Mouse (Mus musculus): ENCODE data around the gene Bnc2. TPM values are rescaled to one million over a fixed set of nuclear protein-coding genes. Genes with fewer than 3 reads are reported as not detected.

Bnc2 gene
- polyA plus RNA-seq, 1 experiment = not detected

DNA sequence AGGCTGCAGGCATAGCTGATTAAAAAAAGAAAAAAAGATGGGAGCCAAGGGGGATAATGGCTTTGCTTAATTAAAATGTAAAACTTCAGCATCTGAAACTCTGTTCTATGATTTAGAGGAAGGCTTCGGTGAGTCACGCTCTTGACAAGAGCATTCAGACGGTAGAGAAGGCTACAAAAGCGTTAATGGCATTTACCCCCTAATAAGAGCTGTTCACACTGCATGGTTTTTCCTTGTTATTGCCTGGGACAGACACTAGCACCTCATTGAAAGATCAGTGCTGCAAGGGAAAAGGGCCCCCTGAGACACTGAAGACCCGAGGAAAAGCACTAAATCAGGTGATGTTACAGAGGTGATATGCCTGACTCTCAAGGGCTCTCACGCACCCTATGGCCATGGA is 295.8 kb downstream of the Bnc2 start:
- no peaks in the 10 kb centered on the region for H3K4me1 ChIP-seq (ENCODE audit: control insufficient read depth, insufficient read depth, low read length)
- no peak overlapping the region for H3K4me3 ChIP-seq (ENCODE audit: insufficient read depth, low read length)
- no peak overlapping the region for H3K27ac ChIP-seq (ENCODE audit: insufficient read depth, low read depth, low read length)
- no peak for TF ChIP-seq CTCF (IDR thresholded peaks at IDR 0.05; ENCODE audit: low read depth, low read length)
- no peak for TF ChIP-seq POLR2A (IDR thresholded peaks at IDR 0.05; ENCODE audit: borderline replicate concordance, low read depth, low read length)

DNA sequence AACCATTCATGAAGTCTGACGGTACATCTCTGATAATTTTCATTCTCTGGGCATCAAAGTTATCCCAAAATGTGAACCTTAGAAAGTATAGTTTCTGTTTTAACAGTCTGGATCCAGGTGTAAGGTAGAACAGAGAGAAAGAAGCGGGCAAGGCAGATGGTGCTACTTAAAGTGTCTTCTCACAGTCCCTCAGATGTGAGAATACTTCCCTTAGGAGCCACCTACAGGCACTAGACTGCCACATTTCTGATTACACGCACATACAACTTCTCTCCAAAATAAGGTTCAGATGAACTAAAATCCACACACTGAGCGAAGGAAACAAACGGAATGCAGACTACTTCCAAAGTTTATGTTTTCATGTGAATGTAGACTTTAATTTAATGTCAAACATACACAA is 297.6 kb downstream of the Bnc2 start:
- Histone ChIP-seq H3K4me1 (ENCODE audit: control insufficient read depth, insufficient read depth, low read length) (no peaks in the 10 kb centered on the region), H3K27ac (ENCODE audit: insufficient read depth, low read depth, low read length) (no peak overlapping the region), H3K4me3 (ENCODE audit: insufficient read depth, low read length) (no peak overlapping the region)
- TF ChIP-seq POLR2A (IDR thresholded peaks at IDR 0.05; ENCODE audit: borderline replicate concordance, low read depth, low read length) = no peak
- TF ChIP-seq CTCF (IDR thresholded peaks at IDR 0.05; ENCODE audit: low read depth, low read length) = no peak

DNA sequence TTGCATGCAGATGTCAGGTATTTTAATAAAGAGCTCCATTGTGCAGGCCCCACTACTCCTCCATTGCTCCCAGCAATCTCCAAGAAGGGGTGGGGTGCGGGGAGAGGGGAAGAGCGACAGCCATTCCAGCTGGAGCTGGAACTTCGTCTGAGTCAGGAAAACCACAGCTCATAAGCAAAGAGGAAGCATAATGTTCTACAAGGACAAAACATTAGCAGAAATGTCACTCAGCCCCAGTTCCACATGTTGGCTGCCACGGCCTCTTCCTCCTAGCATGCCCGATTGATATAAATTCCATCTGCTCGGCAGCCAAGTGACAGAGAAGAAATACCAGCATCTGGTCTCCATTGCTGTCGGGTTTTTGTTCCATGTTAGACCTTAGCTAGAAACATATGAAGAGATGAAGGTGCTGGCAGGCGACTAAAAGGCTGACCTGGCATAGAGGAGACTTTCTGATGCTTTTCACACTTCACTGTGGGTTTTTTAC is 312.7 kb downstream of the Bnc2 start:
- Histone ChIP-seq H3K27ac (ENCODE audit: insufficient read depth, low read depth, low read length) (no peak overlapping the region), H3K4me3 (ENCODE audit: insufficient read depth, low read length) (no peak overlapping the region), H3K4me1 (ENCODE audit: control insufficient read depth, insufficient read depth, low read length) (no peaks in the 10 kb centered on the region)
- TF ChIP-seq CTCF (IDR thresholded peaks at IDR 0.05; ENCODE audit: low read depth, low read length) = no peak
- no peak for TF ChIP-seq POLR2A (IDR thresholded peaks at IDR 0.05; ENCODE audit: borderline replicate concordance, low read depth, low read length)

GRCm38 (mm10) chr4:84361165-84361564 is 313.9 kb downstream of the Bnc2 start:
- no peak overlapping the region for H3K4me3 ChIP-seq (ENCODE audit: insufficient read depth, low read length)
- no peak overlapping the region for H3K27ac ChIP-seq (ENCODE audit: insufficient read depth, low read depth, low read length)
- H3K4me1 ChIP-seq (ENCODE audit: control insufficient read depth, insufficient read depth, low read length) = no peaks in the 10 kb centered on the region
- no peak for TF ChIP-seq POLR2A (IDR thresholded peaks at IDR 0.05; ENCODE audit: borderline replicate concordance, low read depth, low read length)
- no peak for TF ChIP-seq CTCF (IDR thresholded peaks at IDR 0.05; ENCODE audit: low read depth, low read length)

- no peaks in the 10 kb centered on the region for H3K4me1 ChIP-seq (ENCODE audit: control insufficient read depth, insufficient read depth, low read length)
- TF ChIP-seq POLR2A (IDR thresholded peaks at IDR 0.05; ENCODE audit: borderline replicate concordance, low read depth, low read length) (no peak), CTCF (IDR thresholded peaks at IDR 0.05; ENCODE audit: low read depth, low read length) (no peak)
- H3K4me3 ChIP-seq (ENCODE audit: insufficient read depth, low read length) = no peak overlapping the region
- no peak overlapping the region for H3K27ac ChIP-seq (ENCODE audit: insufficient read depth, low read depth, low read length)
These were observed 315.1 kb downstream of the Bnc2 start for GRCm38 (mm10) chr4:84359996-84360395.

DNA sequence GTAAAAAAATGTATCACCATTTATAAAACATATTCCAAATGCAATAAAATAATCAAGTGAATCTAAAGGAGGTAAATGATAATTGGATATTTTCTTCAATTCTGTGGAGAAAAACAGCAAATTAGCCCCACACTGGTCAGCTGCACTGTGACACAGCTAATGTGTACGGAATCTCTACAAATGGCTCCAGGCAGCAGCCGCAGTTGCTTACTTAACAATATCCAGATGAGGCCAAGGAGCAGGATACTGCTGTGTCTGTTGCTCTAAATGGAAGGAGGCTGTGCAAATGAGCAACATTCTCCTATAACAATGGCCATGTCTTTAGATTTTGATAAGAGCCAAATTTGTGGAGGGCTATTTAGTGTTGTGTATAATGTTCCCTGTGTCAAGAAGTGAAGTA is 316.9 kb downstream of the Bnc2 start:
- no peak for TF ChIP-seq POLR2A (IDR thresholded peaks at IDR 0.05; ENCODE audit: borderline replicate concordance, low read depth, low read length)
- TF ChIP-seq CTCF (IDR thresholded peaks at IDR 0.05; ENCODE audit: low read depth, low read length) = no peak
- H3K4me1 ChIP-seq (ENCODE audit: control insufficient read depth, insufficient read depth, low read length) = no peaks in the 10 kb centered on the region
- no peak overlapping the region for H3K4me3 ChIP-seq (ENCODE audit: insufficient read depth, low read length)
- H3K27ac ChIP-seq (ENCODE audit: insufficient read depth, low read depth, low read length) = no peak overlapping the region

DNA sequence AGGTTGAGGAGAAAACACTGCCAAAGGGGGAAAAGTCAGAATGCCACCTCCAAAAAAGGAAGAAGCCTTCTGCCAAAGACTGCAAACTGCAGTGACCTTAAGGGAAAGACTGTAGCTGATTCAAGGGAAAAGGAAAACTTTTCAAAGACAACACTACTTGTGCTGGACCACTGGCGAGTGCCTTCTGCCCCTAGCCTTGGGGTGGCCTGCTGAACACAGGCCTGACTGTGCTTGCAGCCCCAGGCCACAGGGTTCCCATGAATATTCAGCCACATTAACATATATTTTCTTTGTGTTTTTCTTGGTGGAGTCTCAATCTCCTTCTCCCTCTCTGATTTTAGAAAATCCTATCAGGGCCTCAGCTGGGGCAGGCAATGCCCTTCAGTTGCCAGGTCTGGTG is 317.7 kb downstream of the Bnc2 start:
- Histone ChIP-seq H3K4me3 (ENCODE audit: insufficient read depth, low read length) (no peak overlapping the region), H3K27ac (ENCODE audit: insufficient read depth, low read depth, low read length) (no peak overlapping the region), H3K4me1 (ENCODE audit: control insufficient read depth, insufficient read depth, low read length) (no peaks in the 10 kb centered on the region)
- TF ChIP-seq CTCF (IDR thresholded peaks at IDR 0.05; ENCODE audit: low read depth, low read length) (no peak), POLR2A (IDR thresholded peaks at IDR 0.05; ENCODE audit: borderline replicate concordance, low read depth, low read length) (no peak)

DNA sequence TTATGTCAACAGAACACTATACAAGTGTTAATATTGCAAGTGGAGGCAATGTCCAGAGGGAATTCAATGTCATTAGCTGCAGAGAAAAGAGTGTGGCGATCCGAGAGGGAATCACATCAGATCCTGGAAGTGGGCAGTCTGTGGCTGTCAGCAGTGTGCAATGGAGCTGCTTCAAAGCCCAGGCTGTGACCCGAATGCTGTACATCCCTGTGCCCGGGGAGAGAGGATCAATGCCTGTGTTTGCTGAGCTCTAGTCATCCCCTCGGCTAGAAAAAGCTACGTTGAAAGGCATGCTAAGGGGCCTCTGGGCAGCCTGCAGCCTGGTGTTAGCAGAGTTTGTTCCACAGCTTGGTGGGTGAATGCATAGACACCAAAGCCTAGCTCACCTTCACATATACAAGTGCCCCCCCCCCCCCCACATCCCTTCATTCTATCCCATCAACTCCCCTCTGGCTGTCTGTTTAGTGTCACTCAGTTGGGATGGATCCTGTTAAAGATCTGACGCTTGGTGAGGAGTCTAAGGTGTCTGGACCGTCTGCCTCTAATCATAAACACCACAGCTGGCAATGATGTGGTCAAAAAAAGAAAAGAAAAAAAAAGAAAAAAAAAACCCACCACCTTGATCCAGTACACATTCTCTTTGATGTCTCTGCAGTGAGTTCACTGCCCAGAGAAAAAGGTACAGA is 318.5 kb downstream of the Bnc2 start:
- TF ChIP-seq POLR2A (IDR thresholded peaks at IDR 0.05; ENCODE audit: borderline replicate concordance, low read depth, low read length) (no peak), CTCF (IDR thresholded peaks at IDR 0.05; ENCODE audit: low read depth, low read length) (no peak)
- Histone ChIP-seq H3K4me3 (ENCODE audit: insufficient read depth, low read length) (no peak overlapping the region), H3K27ac (ENCODE audit: insufficient read depth, low read depth, low read length) (no peak overlapping the region), H3K4me1 (ENCODE audit: control insufficient read depth, insufficient read depth, low read length) (no peaks in the 10 kb centered on the region)

- no peak overlapping the region for H3K27ac ChIP-seq (ENCODE audit: insufficient read depth, low read depth, low read length)
- H3K4me3 ChIP-seq (ENCODE audit: insufficient read depth, low read length) = no peak overlapping the region
- no peaks in the 10 kb centered on the region for H3K4me1 ChIP-seq (ENCODE audit: control insufficient read depth, insufficient read depth, low read length)
- TF ChIP-seq POLR2A (IDR thresholded peaks at IDR 0.05; ENCODE audit: borderline replicate concordance, low read depth, low read length) = no peak
- no peak for TF ChIP-seq CTCF (IDR thresholded peaks at IDR 0.05; ENCODE audit: low read depth, low read length)
These were observed 322.4 kb downstream of the Bnc2 start for GRCm38 (mm10) chr4:84352656-84353055.

GRCm38 (mm10) chr4:84349536-84349935 is 325.5 kb downstream of the Bnc2 start:
- no peak overlapping the region for H3K4me3 ChIP-seq (ENCODE audit: insufficient read depth, low read length)
- TF ChIP-seq CTCF (IDR thresholded peaks at IDR 0.05; ENCODE audit: low read depth, low read length) (no peak), POLR2A (IDR thresholded peaks at IDR 0.05; ENCODE audit: borderline replicate concordance, low read depth, low read length) (no peak)
- H3K4me1 ChIP-seq (ENCODE audit: control insufficient read depth, insufficient read depth, low read length) = no peaks in the 10 kb centered on the region
- H3K27ac ChIP-seq (ENCODE audit: insufficient read depth, low read depth, low read length) = no peak overlapping the region
